Mouse (Mus musculus) adrenal gland, adult (tissue): ENCODE measurements at regions not wholly inside any gene's neighbourhood (a gene's known extent, or its start where the extent isn't known, plus 50 kb on each side); places are given as distances from the start of the nearest gene placed in this dataset.
A peak's percentile ranks its signal among the peaks of the same experiment; 100 is the strongest.

Experiments used
- DNase-seq, 2 experiments: peaks; one replicate each; pipeline ENCODE4 v3.0.0; 2022 to 2023; ENCODE audit warnings: low spot score in 1 of 2; ENCODE audit not compliant: inconsistent age in 2 of 2

DNA sequence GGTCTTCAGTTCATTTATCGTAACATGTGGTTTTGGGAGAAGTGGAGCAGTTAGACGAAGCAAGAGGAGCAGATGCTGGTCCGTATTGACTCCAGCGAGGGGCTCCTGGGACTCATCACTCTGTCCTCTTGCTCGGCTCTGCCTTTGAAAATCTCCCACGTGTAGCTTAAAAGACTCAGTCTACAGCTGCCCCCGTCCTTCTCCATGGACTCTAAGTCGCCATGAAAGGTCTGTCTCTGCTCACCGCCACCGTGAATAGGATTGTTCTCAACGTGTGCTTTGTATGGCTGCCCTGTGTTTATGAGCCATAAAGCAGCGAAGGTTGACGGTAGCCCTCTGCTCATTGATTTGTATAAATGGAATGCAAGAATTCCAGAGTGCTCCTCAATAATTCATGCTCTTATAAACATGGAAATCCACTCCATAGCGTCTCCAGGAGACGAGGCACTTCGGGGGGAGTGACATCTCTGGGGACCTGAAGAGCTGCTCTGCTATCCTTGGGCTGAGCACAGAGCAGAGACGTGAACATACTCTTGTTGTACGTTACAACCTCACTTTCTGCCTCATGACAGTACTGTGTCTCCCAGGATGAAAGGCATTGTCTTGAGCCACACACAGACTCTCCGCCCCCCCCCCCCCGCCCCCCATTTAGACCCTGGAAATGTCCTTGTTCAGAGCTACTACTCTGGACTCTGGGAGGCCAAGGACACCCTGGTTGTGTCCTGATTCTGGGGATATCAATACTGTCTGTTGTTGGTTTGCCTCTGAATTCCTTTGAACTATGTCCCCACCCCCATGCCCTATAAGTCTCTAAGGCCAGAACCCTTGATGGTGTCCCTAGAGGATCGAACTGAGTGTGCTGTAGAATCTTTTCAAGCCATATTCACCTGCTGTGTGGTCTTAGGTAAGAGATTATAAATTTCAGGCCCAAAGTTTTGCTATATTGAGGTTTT is 90.8 kb upstream of the Hdac4 start:
- DNase-seq, result no peak

GRCm38 (mm10) chr1:92284155-92284554 is 88.7 kb upstream of the Hdac4 start:
- no peak for DNase-seq

- DNase-seq, result no peak
These were observed 81.8 kb upstream of the Hdac4 start for GRCm38 (mm10) chr1:92277199-92277747.

- no peak for DNase-seq
These were observed 79.9 kb upstream of the Hdac4 start for GRCm38 (mm10) chr1:92275388-92275787.

DNA sequence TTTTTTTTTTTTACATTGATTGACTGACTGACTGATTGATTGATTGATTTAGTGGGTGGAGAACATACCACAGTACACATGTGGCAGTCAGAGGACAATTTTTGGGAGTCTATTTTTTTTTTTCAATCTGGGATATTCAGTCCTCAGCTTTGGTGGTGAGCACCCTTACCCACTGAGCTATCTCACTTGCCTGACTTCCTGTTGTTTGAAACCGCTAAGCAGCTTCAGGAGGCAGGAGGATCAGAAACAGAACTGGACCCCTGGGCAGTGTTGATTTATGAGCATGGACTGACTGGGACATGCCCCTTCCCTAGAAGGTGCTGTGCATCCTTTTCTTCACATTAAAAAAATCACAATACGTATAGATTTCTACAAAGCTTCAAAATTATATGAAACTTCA is 78.3 kb upstream of the Hdac4 start:
- no peak for DNase-seq

GRCm38 (mm10) chr1:92271676-92272291 is 76.3 kb upstream of the Hdac4 start:
- DNase-seq, result peak in 1 of 2 experiments; percentile 60

DNA sequence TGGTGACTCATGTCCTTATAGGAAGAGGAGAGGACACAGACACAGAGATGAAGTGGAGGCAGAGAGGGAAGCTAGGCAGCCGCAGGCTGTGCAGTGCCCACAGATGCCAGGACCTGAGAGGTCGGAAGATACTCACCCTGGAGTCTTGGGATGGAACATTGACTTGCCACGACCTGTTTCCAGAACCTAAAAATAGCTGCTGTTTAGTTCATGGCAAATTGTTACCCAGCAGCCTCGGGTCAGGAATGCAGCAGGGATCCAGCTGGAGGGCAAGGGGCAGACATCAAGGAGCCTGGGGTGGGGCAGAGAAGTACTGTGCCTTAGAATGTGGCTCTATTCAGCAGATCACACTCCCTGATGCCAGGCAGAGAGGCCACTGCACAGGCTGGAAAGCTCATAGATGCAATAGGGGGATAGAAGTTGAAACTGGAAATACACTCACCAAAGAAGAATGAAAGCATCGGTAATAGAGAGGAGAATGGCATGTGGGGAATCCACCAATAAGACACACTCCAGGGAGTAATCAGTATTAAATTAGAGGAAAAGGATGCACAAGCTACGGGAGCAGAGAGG is 75.1 kb upstream of the Hdac4 start:
- no peak for DNase-seq

DNA sequence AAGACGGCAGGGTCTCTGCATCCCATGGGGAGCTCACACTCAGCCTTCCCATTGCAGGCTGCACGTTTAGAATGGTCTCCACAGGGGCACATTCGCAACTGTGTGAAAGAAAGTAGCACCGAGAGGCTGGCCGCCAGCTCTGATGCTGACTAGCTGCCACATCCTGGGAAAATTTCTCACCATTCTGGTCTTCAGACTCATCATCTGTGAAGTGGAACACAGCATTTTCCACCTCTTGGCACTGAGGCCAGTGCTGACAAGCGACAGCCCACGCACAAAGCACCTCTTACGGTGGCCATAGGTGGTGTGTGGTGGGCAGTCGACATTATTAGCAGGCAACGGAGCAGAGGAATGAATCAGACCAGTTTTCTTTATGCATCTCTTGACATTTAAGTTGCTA is 74.0 kb upstream of the Hdac4 start:
- DNase-seq, result no peak

DNA sequence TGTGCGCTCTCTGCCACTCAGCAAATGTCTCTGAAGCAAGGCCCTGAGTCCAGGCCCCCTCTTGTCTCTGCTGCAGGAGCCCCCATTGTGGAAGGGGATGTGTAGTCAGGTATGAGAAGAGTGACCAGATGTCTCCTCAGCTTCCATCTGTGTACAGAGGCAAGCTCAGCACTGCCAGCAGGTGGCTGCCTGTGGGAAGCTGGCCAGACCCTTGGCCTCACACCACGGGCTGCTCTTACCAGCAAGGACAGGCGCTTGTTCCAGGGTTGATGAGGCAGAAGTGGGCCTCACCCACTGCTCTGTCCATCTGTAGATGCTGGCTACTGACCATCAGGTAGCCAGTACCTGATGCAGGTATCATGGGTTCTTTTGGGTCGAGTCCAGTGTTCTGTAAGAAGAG is 69.4 kb upstream of the Hdac4 start:
- DNase-seq, result peak in 1 of 2 experiments; percentile 34

DNA sequence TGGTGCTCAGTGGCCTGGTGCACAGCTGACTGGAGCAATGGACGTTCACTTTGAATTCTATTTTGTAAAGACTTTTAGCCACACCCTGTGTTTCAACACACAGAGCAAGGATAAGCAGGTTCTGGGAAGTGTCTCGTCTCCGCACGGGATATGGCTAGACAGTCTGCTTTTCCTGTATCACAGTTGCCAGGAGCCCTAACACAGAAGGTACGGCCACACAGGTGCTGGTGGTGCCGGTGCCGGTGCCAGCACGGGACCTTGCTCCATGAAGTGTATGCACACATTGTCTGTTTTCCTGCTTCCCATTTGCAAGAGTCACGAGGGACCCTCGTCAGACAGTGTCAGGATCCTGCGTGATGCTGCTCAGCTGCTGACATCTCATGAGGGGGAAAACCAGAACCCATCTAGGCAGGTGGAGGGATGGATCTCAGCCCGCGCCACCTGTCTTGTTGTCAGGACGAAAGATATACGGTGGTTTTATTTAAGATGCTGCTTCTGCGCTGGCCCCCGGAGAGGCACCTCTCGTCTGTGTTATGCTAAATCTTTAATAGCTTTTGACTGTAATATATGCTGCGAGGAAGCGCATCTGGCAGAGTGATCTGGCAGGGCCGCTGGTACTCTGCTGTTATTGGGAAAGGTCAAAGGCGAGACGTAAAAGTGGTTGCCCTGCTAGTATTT is 64.4 kb upstream of the Hdac4 start:
- DNase-seq, result no peak

- DNase-seq, result no peak
These were observed 62.5 kb upstream of the Hdac4 start for GRCm38 (mm10) chr1:92258026-92258425.

GRCm38 (mm10) chr1:92253086-92253485 is 57.6 kb upstream of the Hdac4 start:
- DNase-seq, result no peak

DNA sequence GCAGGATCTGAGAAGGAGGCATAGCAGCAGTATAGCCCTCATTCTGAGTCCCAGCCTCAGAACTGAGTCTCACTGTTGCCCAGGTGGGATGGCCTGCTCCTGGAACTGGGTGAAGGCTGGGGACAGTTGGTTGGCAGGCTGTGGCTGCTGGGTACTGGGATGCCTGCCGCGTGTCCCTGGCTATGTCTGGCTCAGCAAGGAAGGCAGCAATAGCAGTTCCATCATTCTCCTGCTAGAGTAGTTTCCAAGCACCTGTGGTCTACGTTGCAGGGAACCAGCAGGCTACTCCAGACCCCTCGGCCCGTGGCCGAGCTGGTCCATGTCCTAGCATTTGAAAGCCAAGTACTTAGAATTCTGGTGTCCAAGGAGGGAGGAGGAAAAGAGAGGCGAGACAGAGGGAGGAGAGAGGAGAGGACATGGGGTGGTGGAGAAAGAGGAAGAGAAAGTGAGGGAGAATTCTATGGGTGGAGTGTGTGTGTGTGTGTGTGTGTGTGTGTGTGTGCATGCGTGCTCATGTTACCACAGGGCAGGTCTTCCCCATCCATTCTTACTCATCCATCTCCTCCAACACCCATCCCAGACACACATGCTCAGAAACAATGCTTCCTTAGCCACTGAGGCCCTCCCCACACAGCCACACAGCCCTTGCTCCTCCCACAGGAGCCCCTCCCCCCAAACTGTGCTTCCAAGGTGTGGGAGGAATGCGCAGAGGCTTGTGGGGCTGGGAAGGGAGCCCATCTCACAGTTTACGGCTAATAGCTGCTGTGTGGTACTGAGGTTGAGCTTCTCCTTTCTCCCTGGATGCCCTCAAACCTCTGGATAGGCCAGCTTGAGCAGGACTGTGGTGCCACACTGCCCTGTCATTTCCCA is 55.3 kb upstream of the Hdac4 start:
- DNase-seq, result no peak
